In genomic region chr3:69125461-69125860, GRCm38 (mm10) we compare ENCODE assay signal across 9 mouse cellular contexts. TPM values are rescaled to one million over a fixed set of nuclear protein-coding genes. Genes with fewer than 3 reads are reported as not detected.
DNase-seq lines count a peak whose midpoint lies in the region; ATAC-seq and TF ChIP-seq lines count a peak whose summit lies in the region.
"Had no signal": no experiment of that assay in that cellular context is flagged by ENCODE, and none has a peak within 500 bp of the region (broad histone marks: within the 10 kb centered on the region; RNA-seq: fewer than 3 reads in every experiment).

No protein-coding gene starts in this region.

- dilution Hi-C loops in CH12.LX (cut with MboI; ENCODE audit: extremely low pct_ligation_motif_present, extremely low pct_unique_long_range_greater_than_20kb, low sequenced_read_pairs): no loop called here

- H3K27ac ChIP-seq in heart, embryonic 10.5 days: 0 out of 2 replicates have a peak overlapping the region, but pooled peaks have one; percentile 98
- no peak overlapping the region for H3K27ac ChIP-seq in CH12.LX (ENCODE audit: insufficient read depth, low read depth)
- H3K27ac ChIP-seq in forebrain, embryonic 16.5 days (ENCODE audit: low read length): no peak overlapping the region
- no peak overlapping the region for H3K27ac ChIP-seq in liver, embryonic 16.5 days (ENCODE audit: low read length)

- in situ Hi-C loops in CH12.LX (cut with MboI; ENCODE audit: low pct_ligation_motif_present, low pct_unique_long_range_greater_than_20kb, low sequenced_read_pairs): no loop called here

- 0 out of 2 replicates have a peak, but pooled peaks cover 6% of the 10 kb centered on the region for H3K4me1 ChIP-seq in heart, embryonic 10.5 days
- H3K4me1 ChIP-seq in CH12.LX (ENCODE audit: control insufficient read depth in 1 of 2, insufficient read depth in 2 of 2): peaks cover 3 to 43% of the 10 kb centered on the region in 2 experiments; a peak in 3 of 4 replicates
- H3K4me1 ChIP-seq in forebrain, embryonic 16.5 days (replicated peaks; ENCODE audit: control insufficient read depth, insufficient read depth, low read length): peaks cover 12% of the 10 kb centered on the region
- H3K4me1 ChIP-seq in liver, embryonic 16.5 days (ENCODE audit: control insufficient read depth, low read depth, low read length): peaks cover 3% of the 10 kb centered on the region

- peak overlapping the region; percentile 75 for H3K4me2 ChIP-seq in CH12.LX (ENCODE audit: insufficient read depth, low read depth, poor library complexity, severe bottlenecking)
- H3K4me2 ChIP-seq in forebrain, embryonic 16.5 days (ENCODE audit: low read length): peak overlapping the region; percentile 66
- peak overlapping the region; percentile 88 for H3K4me2 ChIP-seq in liver, embryonic 16.5 days (ENCODE audit: low read depth, low read length)

- no peak for TF ChIP-seq EP300 in CH12.LX (IDR thresholded peaks at IDR 0.05; ENCODE audit: low read length)

- no peak for TF ChIP-seq POLR2A in CH12.LX (IDR thresholded peaks at IDR 0.05; ENCODE audit: low read depth, low read length)

- no peak for ATAC-seq in forebrain, embryonic 16.5 days
- ATAC-seq in liver, embryonic 16.5 days (ENCODE audit: low read depth): no peak

- no peak for TF ChIP-seq RAD21 in CH12.LX (IDR thresholded peaks at IDR 0.05; ENCODE audit: low read depth, low read length)

- no peak for TF ChIP-seq CTCF in CH12.LX (conservative IDR thresholded peaks at IDR 0.05 in 1 of 2, IDR thresholded peaks at IDR 0.05 in 1 of 2; ENCODE audit: low read depth in 2 of 2, low read length in 2 of 2)

- H3K9ac ChIP-seq in CH12.LX (ENCODE audit: insufficient read depth, low read depth): peak overlapping the region; percentile 97
- no peak overlapping the region for H3K9ac ChIP-seq in forebrain, embryonic 16.5 days (replicated peaks; ENCODE audit: low read depth, low read length)
- peak overlapping the region; percentile 96 for H3K9ac ChIP-seq in liver, embryonic 16.5 days (ENCODE audit: low read depth, low read length)

- no peaks in the 10 kb centered on the region for H3K9me3 ChIP-seq in heart, embryonic 10.5 days
- no peaks in the 10 kb centered on the region for H3K9me3 ChIP-seq in CH12.LX (replicated peaks; ENCODE audit: low read length)
- no peaks in the 10 kb centered on the region for H3K9me3 ChIP-seq in forebrain, embryonic 16.5 days (ENCODE audit: control insufficient read depth, low read length)
- no peaks in the 10 kb centered on the region for H3K9me3 ChIP-seq in liver, embryonic 16.5 days (replicated peaks; ENCODE audit: control insufficient read depth, low read length)

- intact Hi-C loops in heart, postnatal 14 days (cut with DNase I): loop anchor here (10.0 kb wide), 1 partner anchor 189 kb away; the partner anchor contains the start of gene Ppm1l

- 24% methylated on average over 4 of the region's 4 CpGs for WGBS in heart, embryonic 10.5 days
- 10% methylated on average over 4 of the region's 4 CpGs for WGBS in forebrain, embryonic 16.5 days
- 20% methylated on average over 4 of the region's 4 CpGs for WGBS in liver, embryonic 16.5 days (ENCODE audit: insufficient replicate concordance)

- 0 out of 2 replicates have a peak, but pooled peaks cover 4% of the 10 kb centered on the region for H3K36me3 ChIP-seq in heart, embryonic 10.5 days
- H3K36me3 ChIP-seq in CH12.LX (replicated peaks in 1 of 2; ENCODE audit: control insufficient read depth in 1 of 2, insufficient read depth in 1 of 2, low read length in 1 of 2): peaks cover 2 to 8% of the 10 kb centered on the region in 2 experiments
- H3K36me3 ChIP-seq in forebrain, embryonic 16.5 days (ENCODE audit: control insufficient read depth, insufficient read depth): no peaks in the 10 kb centered on the region
- no peaks in the 10 kb centered on the region for H3K36me3 ChIP-seq in liver, embryonic 16.5 days (ENCODE audit: control insufficient read depth, insufficient read depth)

- H3K79me2 ChIP-seq in CH12.LX (replicated peaks; ENCODE audit: control insufficient read depth, extremely low read depth, insufficient read depth, poor library complexity, severe bottlenecking): peaks cover 36% of the 10 kb centered on the region

- peak overlapping the region; percentile 93 for H3K4me3 ChIP-seq in heart, embryonic 10.5 days
- H3K4me3 ChIP-seq in CH12.LX (replicated peaks in 1 of 3; ENCODE audit: low read depth in 2 of 3, low read length in 2 of 3, poor library complexity in 1 of 3): peak overlapping the region; percentile 81 to 97 (median 82)
- peak overlapping the region; percentile 57 for H3K4me3 ChIP-seq in forebrain, embryonic 16.5 days (replicated peaks; ENCODE audit: low read length)
- peak overlapping the region; percentile 98 for H3K4me3 ChIP-seq in liver, embryonic 16.5 days (ENCODE audit: low read depth, low read length)

- H3K27me3 ChIP-seq in heart, embryonic 10.5 days (ENCODE audit: insufficient read depth, poor library complexity, severe bottlenecking): no peaks in the 10 kb centered on the region
- H3K27me3 ChIP-seq in CH12.LX (replicated peaks): no peaks in the 10 kb centered on the region
- no peaks in the 10 kb centered on the region for H3K27me3 ChIP-seq in forebrain, embryonic 16.5 days (replicated peaks; ENCODE audit: control insufficient read depth, insufficient read depth, low read length)
- H3K27me3 ChIP-seq in liver, embryonic 16.5 days (ENCODE audit: control insufficient read depth, insufficient read depth, low read depth, low read length): no peaks in the 10 kb centered on the region

- DNase-seq in heart, embryonic 10.5 days (ENCODE audit: low spot score): no peak
- no peak for DNase-seq in heart, postnatal 14 days
- no peak for DNase-seq in CH12.LX (ENCODE audit: extremely low read depth)
- no peak for DNase-seq in frontal cortex, postnatal 25 days (ENCODE audit: low spot score in 2 of 2)
- no peak for DNase-seq in embryo, embryonic 9.5 days (ENCODE audit: extremely low spot score)
- no peak for DNase-seq in adrenal gland, postnatal 10 days
- DNase-seq: layer of hippocampus, adult 9-11 months had no signal

TF ChIP-seq in CH12.LX, 34 proteins besides CTCF, POLR2A, EP300 and RAD21:
- TF ChIP-seq GABPA (IDR thresholded peaks at IDR 0.05; ENCODE audit: insufficient replicate concordance, low read depth, low read length): no peak
- TF ChIP-seq MAFK (IDR thresholded peaks at IDR 0.05; ENCODE audit: insufficient replicate concordance, low read length): no peak
- TF ChIP-seq POLR2AphosphoS2 (IDR thresholded peaks at IDR 0.05; ENCODE audit: low read depth, low read length): no peak
- no peak for TF ChIP-seq TCF12 (IDR thresholded peaks at IDR 0.05; ENCODE audit: low read depth, low read length)
- TF ChIP-seq MEF2A (IDR thresholded peaks at IDR 0.05; ENCODE audit: borderline replicate concordance, low read depth, low read length): no peak
- no peak for TF ChIP-seq CHD1 (IDR thresholded peaks at IDR 0.05; ENCODE audit: low read depth, low read length)
TF ChIP-seq in CH12.LX: peak in this region for 0.

RNA-seq across cellular contexts. Expression of gene Kpna4, which starts 1.5 kb away (rescaled TPM):
- polyA plus RNA-seq in heart, embryonic 10.5 days (2016; fragmentation: Nextera tagmentation; extraction: Ambion mirVana): 26.3 and 34.8 TPM in 2 replicates
- total RNA-seq in heart, postnatal 14 days (2021): 10 to 100 TPM; 65.2 to 68.3 TPM
- total RNA-seq in CH12.LX (2012; rRNA removed) (16.9 and 23.9 TPM in 2 replicates), CH12.LX (2014; rRNA removed) (25.7 and 28.8 TPM in 2 replicates)
- polyA plus RNA-seq in CH12.LX (2012; ENCODE audit: insufficient read length, low read depth): 54.0 and 54.9 TPM in 2 replicates
- 36.8 and 41.9 TPM in 2 replicates for polyA plus RNA-seq in forebrain, embryonic 16.5 days (2015; fragmentation: Nextera tagmentation; extraction: Ambion mirVana)
- polyA plus RNA-seq in liver, embryonic 16.5 days (2015; fragmentation: Nextera tagmentation; extraction: Ambion mirVana): 8.5 and 8.6 TPM in 2 replicates
- total RNA-seq in adrenal gland, postnatal 10 days (2021): 10 to 100 TPM; 52.9 to 61.2 TPM
